Mouse (Mus musculus): Measurements from ENCODE around the gene Cmtm5.
"Not testable (repeated sequence)": the region's sequence is repeated elsewhere in the genome, so short reads cannot be mapped to it uniquely, and the experiment has no call there.

Cmtm5 gene

GRCm38 (mm10) chr14:54959197-54959596, 23.1 kb downstream of the Cmtm5 start:
- no peak for DNase-seq (ENCODE audit: low read depth)

- not testable (repeated sequence) for DNase-seq (ENCODE audit: low read depth)
Observed at GRCm38 (mm10) chr14:54959853-54960613, 24.0 kb downstream of the Cmtm5 start.

- DNase-seq (ENCODE audit: low read depth): no peak
Observed at GRCm38 (mm10) chr14:54960769-54961168, 24.7 kb downstream of the Cmtm5 start.

GRCm38 (mm10) chr14:54961487-54961886, 25.4 kb downstream of the Cmtm5 start:
- DNase-seq (ENCODE audit: low read depth): no peak

GRCm38 (mm10) chr14:54962714-54963113, 26.7 kb downstream of the Cmtm5 start:
- no peak for DNase-seq (ENCODE audit: low read depth)

- DNase-seq (ENCODE audit: low read depth): no peak
Observed at GRCm38 (mm10) chr14:54963727-54964126, 27.7 kb downstream of the Cmtm5 start.

- DNase-seq (ENCODE audit: low read depth): no peak
Observed at GRCm38 (mm10) chr14:54965044-54965443, 29.0 kb downstream of the Cmtm5 start.

- no peak for DNase-seq (ENCODE audit: low read depth)
Observed at GRCm38 (mm10) chr14:54965631-54966030, 29.6 kb downstream of the Cmtm5 start.

- no peak for DNase-seq (ENCODE audit: low read depth)
Observed at GRCm38 (mm10) chr14:54966320-54966977, 30.4 kb downstream of the Cmtm5 start, which contains the start of gene Myh6. TSS of gene Myh6 (minus strand) at chr14:54966927.

- no peak for DNase-seq (ENCODE audit: low read depth)
Observed at GRCm38 (mm10) chr14:54967874-54968273, 31.8 kb downstream of the Cmtm5 start.

GRCm38 (mm10) chr14:54968344-54968743, 32.3 kb downstream of the Cmtm5 start:
- DNase-seq (ENCODE audit: low read depth): no peak

GRCm38 (mm10) chr14:54972786-54973185, 36.7 kb downstream of the Cmtm5 start:
- DNase-seq (ENCODE audit: low read depth): not testable (repeated sequence)

GRCm38 (mm10) chr14:54974068-54974791, 38.2 kb downstream of the Cmtm5 start:
- DNase-seq (ENCODE audit: low read depth): no peak

GRCm38 (mm10) chr14:54976633-54977032, 40.6 kb downstream of the Cmtm5 start, which contains the start of gene Gm17428:
TSS of gene Gm17428 (plus strand) at chr14:54976933.
- DNase-seq (ENCODE audit: low read depth): no peak

- DNase-seq (ENCODE audit: low read depth): no peak
Observed at GRCm38 (mm10) chr14:54978664-54979063, 42.6 kb downstream of the Cmtm5 start.

GRCm38 (mm10) chr14:54981934-54982333, 45.9 kb downstream of the Cmtm5 start:
- no peak for DNase-seq (ENCODE audit: low read depth)

GRCm38 (mm10) chr14:54988350-54988874, 52.4 kb downstream of the Cmtm5 start:
- DNase-seq (ENCODE audit: low read depth): not testable (repeated sequence)
